Mouse (Mus musculus): ENCODE measurements around the gene Polr2h. TPM values are rescaled to one million over a fixed set of nuclear protein-coding genes. Genes with fewer than 3 reads are reported as not detected.
"Not testable (repeated sequence)": the region's sequence is repeated elsewhere in the genome, so short reads cannot be mapped to it uniquely, and the experiment has no call there.

Gene Polr2h
- total RNA-seq (2021) (1 to 10 TPM; 9.0 TPM), polyA plus RNA-seq (2012; rRNA removed) (11.8 and 12.6 TPM in 2 replicates)
- long read RNA-seq, transcript Polr2h-201 (5 exons, 950 nt) = major isoform, 5 of 5 reads
- long read RNA-seq, partial matches to known transcripts = 0 of 5 reads
- long read RNA-seq, other reads (novel, unspliced or antisense) = 0 of 5 reads

DNA sequence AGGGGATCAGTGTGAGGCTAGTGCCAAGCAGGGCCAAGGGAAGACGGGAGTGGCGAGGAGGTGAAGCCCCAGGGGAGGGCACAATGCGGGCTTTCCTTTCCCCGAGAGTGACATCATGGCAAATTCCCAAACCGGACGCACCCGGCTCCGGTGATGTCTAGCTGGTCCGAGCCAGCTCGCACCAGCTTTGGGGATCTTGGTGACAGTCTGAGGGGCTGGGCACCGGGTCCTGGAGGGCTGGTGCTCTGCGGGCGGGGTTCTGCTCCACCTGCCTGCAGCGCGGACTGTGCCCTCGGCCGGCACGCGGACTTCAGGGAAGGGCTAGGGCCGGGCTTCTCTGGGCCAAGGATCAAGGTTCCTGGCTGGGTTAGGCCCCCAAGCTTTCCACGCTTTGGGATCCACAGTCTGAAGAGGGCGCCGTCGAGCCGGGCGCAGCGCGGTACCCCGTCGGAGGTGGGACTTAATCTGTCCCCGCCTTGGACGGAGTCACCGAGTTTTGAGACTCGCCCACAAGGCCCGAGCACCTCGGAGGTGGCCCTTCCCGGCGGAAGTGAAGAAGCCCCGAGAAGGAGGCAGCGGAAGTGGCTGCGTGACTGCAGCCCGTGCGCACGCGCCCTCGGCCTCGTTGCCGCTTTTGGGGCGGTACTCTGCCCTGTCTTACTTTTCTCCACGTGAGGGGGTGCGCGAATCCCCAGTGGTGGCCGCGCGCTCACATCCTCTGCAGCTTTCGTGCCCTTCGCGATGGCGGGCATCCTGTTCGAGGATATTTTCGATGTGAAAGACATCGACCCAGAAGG is at the start of gene Polr2h, which contains the start of gene Clcn2:
TSS of gene Polr2h (plus strand) at position 485 of the 797 bp plus-strand sequence.
TSS of gene Clcn2 (minus strand) at position 566 of the 797 bp plus-strand sequence.
- intact Hi-C loops (cut with DNase I) = loop anchor here (2.0 to 5.0 kb wide), 3 partner anchors 45 to 220 kb away; partner anchors contain the start of genes Abcf3 and Eif2b5
- Histone ChIP-seq H3K4me3 (peak within 1 kb of the TSS; percentile 80), H3K27ac (peak within 1 kb of the TSS; percentile 90), H3K79me2 (replicated peaks; ENCODE audit: control insufficient read depth, insufficient read depth, low read length) (no peaks in the 10 kb centered on the region), H3K36me3 (ENCODE audit: control insufficient read depth, insufficient read depth, low read length) (no peaks in the 10 kb centered on the region), H3K9ac (ENCODE audit: low read depth, low read length) (peak within 1 kb of the TSS; percentile 76), H3K27me3 (ENCODE audit: control insufficient read depth, insufficient read depth, low read length) (no peaks in the 10 kb centered on the region), H3K4me1 (ENCODE audit: control insufficient read depth, insufficient read depth, low read length) (peaks cover 4% of the 10 kb centered on the region)
- under 1% methylated on average over 62 of the region's 62 CpGs for WGBS
- TF ChIP-seq POLR2A (IDR thresholded peaks at IDR 0.05; ENCODE audit: insufficient read depth, low read depth, low read length) (peak; percentile 63), EP300 (IDR thresholded peaks at IDR 0.05; ENCODE audit: insufficient read depth, low read depth, low read length) (no peak; the same call in 1 of the 2 replicates), CTCF (IDR thresholded peaks at IDR 0.05) (peak; percentile 87)
- DNase-seq = peak; percentile 98

DNA sequence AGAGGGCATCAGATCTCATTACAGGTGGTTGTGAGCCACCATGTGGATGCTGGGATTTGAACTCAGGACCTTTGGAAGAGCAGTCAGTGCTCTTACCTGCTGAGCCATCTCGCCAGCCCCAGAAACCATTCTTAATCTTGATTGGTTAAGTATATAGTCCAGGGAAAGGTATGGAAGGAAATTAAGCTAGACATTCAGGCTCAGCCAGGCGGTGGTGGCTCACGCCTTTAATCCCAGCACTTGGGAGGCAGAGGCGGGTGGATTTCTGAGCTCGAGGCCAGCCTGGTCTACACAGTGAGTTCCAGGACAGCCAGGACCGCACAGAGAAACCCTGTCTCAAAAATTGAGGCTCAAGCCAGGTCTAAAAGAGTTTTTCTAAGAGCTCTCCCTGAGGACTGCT is 49.5 kb upstream of the Polr2h start, which contains the start of gene Eif4g1:
TSS of gene Eif4g1 (plus strand) at position 301 of the 400 bp plus-strand sequence.
- H3K36me3 ChIP-seq (ENCODE audit: control insufficient read depth, insufficient read depth, low read length); intact Hi-C loops (cut with DNase I); H3K79me2 ChIP-seq (replicated peaks; ENCODE audit: control insufficient read depth, insufficient read depth, low read length); DNase-seq; H3K9ac ChIP-seq (ENCODE audit: low read depth, low read length); H3K27me3 ChIP-seq (ENCODE audit: control insufficient read depth, insufficient read depth, low read length); H3K4me3 ChIP-seq; H3K4me1 ChIP-seq (ENCODE audit: control insufficient read depth, insufficient read depth, low read length); H3K27ac ChIP-seq: not testable (repeated sequence)
- WGBS = 96% methylated on average over 4 of the region's 6 CpGs

DNA sequence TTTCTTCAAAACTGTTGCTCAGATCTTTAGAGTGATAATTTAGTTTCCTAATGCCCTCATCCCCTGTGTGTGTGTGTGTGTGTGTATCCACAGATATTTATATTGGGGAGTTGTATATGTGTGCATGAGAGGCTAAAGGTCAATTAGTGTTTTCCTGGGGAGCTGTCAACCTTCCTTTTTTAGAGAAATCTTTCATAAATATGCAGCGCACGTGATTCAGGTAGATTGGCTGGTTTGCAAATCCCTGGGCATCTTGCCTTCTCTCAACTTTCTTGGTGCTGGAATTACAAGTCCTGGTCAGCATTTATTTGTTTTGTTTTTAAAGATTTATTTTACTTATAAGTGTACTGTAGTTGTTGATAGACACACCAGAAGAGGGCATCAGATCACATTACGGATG is 47.2 kb upstream of the Polr2h start:
- no peak overlapping the region for H3K9ac ChIP-seq (ENCODE audit: low read depth, low read length)
- H3K4me3 ChIP-seq = no peak overlapping the region
- H3K27ac ChIP-seq = no peak overlapping the region
- peaks cover 9% of the 10 kb centered on the region for H3K4me1 ChIP-seq (ENCODE audit: control insufficient read depth, insufficient read depth, low read length)
- H3K36me3 ChIP-seq (ENCODE audit: control insufficient read depth, insufficient read depth, low read length) = peaks cover 6% of the 10 kb centered on the region; the same call in 1 of the 2 replicates
- no peak for TF ChIP-seq CTCF (IDR thresholded peaks at IDR 0.05)
- no peak for TF ChIP-seq EP300 (IDR thresholded peaks at IDR 0.05; ENCODE audit: insufficient read depth, low read depth, low read length)
- no peak for TF ChIP-seq POLR2A (IDR thresholded peaks at IDR 0.05; ENCODE audit: insufficient read depth, low read depth, low read length)
- WGBS = 82% methylated on average over 3 of the region's 3 CpGs
- intact Hi-C loops (cut with DNase I) = loop anchor here (5.0 kb wide), 1 partner anchor 133 kb away; the partner anchor contains the start of gene Ap2m1
- no peak for DNase-seq
- no peaks in the 10 kb centered on the region for H3K27me3 ChIP-seq (ENCODE audit: control insufficient read depth, insufficient read depth, low read length)
- peaks cover 11% of the 10 kb centered on the region for H3K79me2 ChIP-seq (replicated peaks; ENCODE audit: control insufficient read depth, insufficient read depth, low read length)

DNA sequence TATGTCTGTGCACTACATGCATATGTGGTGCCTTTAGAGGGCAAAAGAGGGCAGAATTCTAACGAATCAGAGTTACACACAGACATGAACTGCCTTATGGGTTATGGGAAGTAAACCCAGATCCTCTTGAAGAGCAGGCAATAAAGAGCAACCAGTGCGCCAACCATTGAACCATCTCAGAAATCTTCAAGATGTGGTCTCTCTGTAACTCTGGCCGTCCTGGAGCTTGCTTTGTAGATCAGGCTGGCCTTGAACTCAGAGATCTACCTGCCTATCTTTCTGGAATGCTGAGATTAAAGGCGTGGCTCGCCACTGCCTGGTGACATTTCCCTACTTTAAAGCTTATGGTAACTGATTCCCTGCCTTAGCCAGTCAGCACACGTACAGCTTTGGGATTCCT is 45.6 kb upstream of the Polr2h start:
- TF ChIP-seq EP300 (IDR thresholded peaks at IDR 0.05; ENCODE audit: insufficient read depth, low read depth, low read length) = no peak
- TF ChIP-seq POLR2A (IDR thresholded peaks at IDR 0.05; ENCODE audit: insufficient read depth, low read depth, low read length) = no peak
- TF ChIP-seq CTCF (IDR thresholded peaks at IDR 0.05) = no peak
- Histone ChIP-seq H3K27me3 (ENCODE audit: control insufficient read depth, insufficient read depth, low read length) (no peaks in the 10 kb centered on the region), H3K4me3 (no peak overlapping the region; the same call in 1 of the 2 replicates), H3K27ac (peak overlapping the region; percentile 82; the same call in 1 of the 2 replicates), H3K9ac (ENCODE audit: low read depth, low read length) (no peak overlapping the region), H3K4me1 (ENCODE audit: control insufficient read depth, insufficient read depth, low read length) (peaks cover 9% of the 10 kb centered on the region), H3K36me3 (ENCODE audit: control insufficient read depth, insufficient read depth, low read length) (peaks cover 12% of the 10 kb centered on the region; the same call in 1 of the 2 replicates), H3K79me2 (replicated peaks; ENCODE audit: control insufficient read depth, insufficient read depth, low read length) (peaks cover 12% of the 10 kb centered on the region)
- WGBS = 30% methylated on average over 6 of the region's 6 CpGs
- intact Hi-C loops (cut with DNase I) = loop anchor here (1.0 to 5.0 kb wide), 3 partner anchors 21 to 135 kb away; partner anchors contain the start of genes Ap2m1, Clcn2, Polr2h and Psmd2
- DNase-seq = no peak

DNA sequence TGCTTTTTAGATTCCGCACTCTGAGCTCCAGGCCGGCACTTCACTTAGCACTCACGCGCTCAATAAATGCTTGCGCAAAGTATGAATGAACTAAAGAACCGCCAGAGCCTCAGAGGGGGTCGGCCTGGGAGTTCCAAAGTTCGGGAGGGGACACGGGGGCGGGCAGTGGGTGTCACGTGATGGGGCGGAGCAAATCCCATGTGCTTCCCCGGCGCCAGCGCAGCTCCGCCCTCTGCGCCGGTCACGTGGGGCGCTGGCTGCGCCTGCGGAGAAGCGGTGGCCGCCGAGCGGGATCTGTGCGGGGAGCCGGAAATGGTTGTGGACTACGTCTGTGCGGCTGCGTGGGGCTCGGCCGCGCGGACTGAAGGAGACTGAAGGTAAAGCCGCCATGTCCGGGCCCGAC is 45.0 kb upstream of the Polr2h start:
- no peaks in the 10 kb centered on the region for H3K27me3 ChIP-seq (ENCODE audit: control insufficient read depth, insufficient read depth, low read length)
- peak overlapping the region; percentile 84 for H3K4me3 ChIP-seq
- peaks cover 18% of the 10 kb centered on the region for H3K36me3 ChIP-seq (ENCODE audit: control insufficient read depth, insufficient read depth, low read length)
- under 1% methylated on average over 38 of the region's 38 CpGs for WGBS
- intact Hi-C loops (cut with DNase I) = loop anchor here (1.0 to 5.0 kb wide), 3 partner anchors 21 to 135 kb away; partner anchors contain the start of genes Ap2m1, Clcn2, Polr2h and Psmd2
- peak overlapping the region; percentile 94 for H3K9ac ChIP-seq (ENCODE audit: low read depth, low read length)
- H3K79me2 ChIP-seq (replicated peaks; ENCODE audit: control insufficient read depth, insufficient read depth, low read length) = peaks cover 12% of the 10 kb centered on the region
- peaks cover 10% of the 10 kb centered on the region for H3K4me1 ChIP-seq (ENCODE audit: control insufficient read depth, insufficient read depth, low read length)
- peak overlapping the region; percentile 82 for H3K27ac ChIP-seq
- TF ChIP-seq CTCF (IDR thresholded peaks at IDR 0.05) (no peak), POLR2A (IDR thresholded peaks at IDR 0.05; ENCODE audit: insufficient read depth, low read depth, low read length) (peak; percentile 70; the same call in 1 of the 2 replicates), EP300 (IDR thresholded peaks at IDR 0.05; ENCODE audit: insufficient read depth, low read depth, low read length) (0 out of 2 replicates have a peak, but pooled peaks have one; percentile 30)
- peak; percentile 98 for DNase-seq
